8 mouse cellular contexts compared by ENCODE assay signal in genomic region chr9:29642997-29643657, GRCm38 (mm10).
DNase-seq lines count a peak whose midpoint lies in the region; ATAC-seq and TF ChIP-seq lines count a peak whose summit lies in the region.

No protein-coding gene starts in this region.

- H3K4me2 ChIP-seq in midbrain, postnatal 0 days (ENCODE audit: low read depth, low read length, poor library complexity, severe bottlenecking) = no peak overlapping the region

- H3K4me1 ChIP-seq in thymus, adult 2 months (replicated peaks; ENCODE audit: control insufficient read depth, insufficient read depth, low read length) = no peaks in the 10 kb centered on the region
- peaks cover 4% of the 10 kb centered on the region for H3K4me1 ChIP-seq in midbrain, postnatal 0 days (ENCODE audit: insufficient read depth, low read length)

- DNase-seq in thymus, adult 2 months = peak; percentile 26
- DNase-seq in thymus, adult 18-20 months = no peak
- peak; percentile 88 for DNase-seq in cerebellum, adult 8-10 months
- peak; percentile 78 for DNase-seq in forelimb bud, embryonic 11.5 days (ENCODE audit: low read depth, low spot score)
- peak; percentile 50 for DNase-seq in hindlimb bud, embryonic 11.5 days (ENCODE audit: extremely low spot score, low read depth, low spot score)
- peak; percentile 80 to 82 for DNase-seq in left cerebral cortex, postnatal 36 days (ENCODE audit: low spot score in 2 of 2)
- peak; percentile 80 for DNase-seq in midbrain, postnatal 0 days (ENCODE audit: low spot score)
- peak; percentile 26 for DNase-seq in thymus, postnatal 14 days

- H3K9me3 ChIP-seq in midbrain, postnatal 0 days (ENCODE audit: low read length) = no peaks in the 10 kb centered on the region

- no peaks in the 10 kb centered on the region for H3K27me3 ChIP-seq in thymus, adult 2 months (ENCODE audit: control insufficient read depth, insufficient read depth, low read length)
- no peaks in the 10 kb centered on the region for H3K27me3 ChIP-seq in midbrain, postnatal 0 days (ENCODE audit: insufficient read depth, low read length)

- H3K36me3 ChIP-seq in thymus, adult 2 months (ENCODE audit: control insufficient read depth, insufficient read depth, low read length) = no peaks in the 10 kb centered on the region
- H3K36me3 ChIP-seq in midbrain, postnatal 0 days (ENCODE audit: insufficient read depth, low read length) = no peaks in the 10 kb centered on the region

- peak; percentile 41; the same call in 1 of the 2 replicates for TF ChIP-seq CTCF in thymus, adult 2 months (IDR thresholded peaks at IDR 0.05; ENCODE audit: borderline replicate concordance, control insufficient read depth, extremely low read depth, insufficient read depth, low read length, poor library complexity)
- TF ChIP-seq CTCF in midbrain, postnatal 0 days (IDR thresholded peaks at IDR 0.05) = peak; percentile 92

- H3K4me3 ChIP-seq in thymus, adult 2 months (ENCODE audit: control insufficient read depth, insufficient read depth, low read length) = no peak overlapping the region
- H3K4me3 ChIP-seq in midbrain, postnatal 0 days (ENCODE audit: low read depth, low read length) = no peak overlapping the region

- no peak overlapping the region for H3K9ac ChIP-seq in midbrain, postnatal 0 days (replicated peaks; ENCODE audit: low read length, poor library complexity, severe bottlenecking)

- no peak for TF ChIP-seq POLR2A in thymus, adult 2 months (IDR thresholded peaks at IDR 0.05; ENCODE audit: control insufficient read depth, extremely low read depth, insufficient read depth, low read length, poor library complexity)

- intact Hi-C loops in left cerebral cortex, postnatal 36 days (cut with DNase I) = loop anchor here (1.0 to 5.0 kb wide), 3 partner anchors 45 to 231 kb away; no protein-coding TSS in a partner anchor

- no peak; the same call in 1 of the 2 replicates for ATAC-seq in midbrain, postnatal 0 days (ENCODE audit: low FRiP score)

- 11% methylated on average over 11 of the region's 11 CpGs for WGBS in thymus, adult 2 months
- 23% methylated on average over 11 of the region's 11 CpGs for WGBS in midbrain, postnatal 0 days

- H3K27ac ChIP-seq in thymus, adult 2 months (ENCODE audit: control insufficient read depth, insufficient read depth, low read length) = no peak overlapping the region
- H3K27ac ChIP-seq in midbrain, postnatal 0 days (ENCODE audit: low read depth, low read length) = no peak overlapping the region

Comparison
In these comparisons a context has a peak if more than half of its experiments do, and no peak if none do; other contexts are left out.
1. DNase-seq: peak in thymus, adult 2 months (single experiment), cerebellum, adult 8-10 months (single experiment), forelimb bud, embryonic 11.5 days (single experiment), hindlimb bud, embryonic 11.5 days (single experiment), left cerebral cortex, postnatal 36 days (2 of 2), midbrain, postnatal 0 days (single experiment) and thymus, postnatal 14 days (single experiment); none in thymus, adult 18-20 months (0 of 2).